Mouse (Mus musculus): ENCODE results near the gene Olfr912. TPM values are rescaled to one million over a fixed set of nuclear protein-coding genes. Genes with fewer than 3 reads are reported as not detected.

Olfr912 gene
- not detected in 2 replicates for polyA plus RNA-seq (2014; fragmentation: Nextera tagmentation; extraction: Ambion mirVana)

DNA sequence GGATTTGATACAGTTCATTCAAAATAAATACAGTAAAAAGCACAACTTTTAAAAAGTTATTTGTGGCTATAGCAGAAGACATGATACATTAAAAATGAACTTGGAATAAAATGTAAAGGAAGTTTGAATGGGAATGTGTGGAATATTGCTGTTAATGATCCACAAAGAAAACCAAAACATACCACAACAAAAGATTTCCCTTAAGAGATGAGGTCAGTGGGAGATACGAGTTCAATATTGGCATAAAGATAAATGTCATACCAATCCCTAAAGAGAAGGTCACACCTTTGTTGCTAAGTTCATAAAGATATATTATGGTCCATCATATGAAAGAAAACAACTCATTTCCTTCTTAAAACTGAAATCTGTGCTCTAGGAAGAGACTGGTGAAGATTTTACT, at the start of gene Olfr912:
Olfr912 (plus strand) TSS at position 301 of the 400 bp plus-strand sequence.
- H3K4me2 ChIP-seq = no peak within 1 kb of the TSS
- no peak within 1 kb of the TSS for H3K27ac ChIP-seq (ENCODE audit: low read depth, low read length)
- ATAC-seq (replicated peaks; ENCODE audit: insufficient number of reproducible peaks, low FRiP score, low TSS enrichment) = no peak
- H3K4me1 ChIP-seq (ENCODE audit: control insufficient read depth, insufficient read depth, low read length) = no peaks in the 10 kb centered on the region
- no peaks in the 10 kb centered on the region for H3K27me3 ChIP-seq (ENCODE audit: control insufficient read depth, insufficient read depth, low read length)
- no peak within 1 kb of the TSS for H3K9ac ChIP-seq (ENCODE audit: low read depth, low read length)
- no peaks in the 10 kb centered on the region for H3K36me3 ChIP-seq (ENCODE audit: control insufficient read depth, insufficient read depth, low read length)
- H3K9me3 ChIP-seq (replicated peaks; ENCODE audit: control insufficient read depth, low read length) = no peaks in the 10 kb centered on the region
- WGBS (ENCODE audit: insufficient replicate concordance) = 76% methylated on average over 1 of the region's 1 CpGs
- no peak within 1 kb of the TSS for H3K4me3 ChIP-seq (ENCODE audit: low read depth, low read length)

GRCm38 (mm10) chr9:38537549-38537948, 42.4 kb upstream of the Olfr912 start, which contains the start of gene Olfr910:
Gene Olfr910, plus strand, starts transcription at chr9:38537849.
- no peaks in the 10 kb centered on the region for H3K36me3 ChIP-seq (ENCODE audit: control insufficient read depth, insufficient read depth, low read length)
- H3K4me1 ChIP-seq (ENCODE audit: control insufficient read depth, insufficient read depth, low read length) = no peaks in the 10 kb centered on the region
- no peak within 1 kb of the TSS for H3K9ac ChIP-seq (ENCODE audit: low read depth, low read length)
- no peaks in the 10 kb centered on the region for H3K9me3 ChIP-seq (replicated peaks; ENCODE audit: control insufficient read depth, low read length)
- ATAC-seq (replicated peaks; ENCODE audit: insufficient number of reproducible peaks, low FRiP score, low TSS enrichment) = no peak
- H3K27me3 ChIP-seq (ENCODE audit: control insufficient read depth, insufficient read depth, low read length) = no peaks in the 10 kb centered on the region
- H3K4me3 ChIP-seq (ENCODE audit: low read depth, low read length) = no peak within 1 kb of the TSS
- WGBS (ENCODE audit: insufficient replicate concordance) = 83% methylated on average over 2 of the region's 2 CpGs
- no peak within 1 kb of the TSS for H3K27ac ChIP-seq (ENCODE audit: low read depth, low read length)
- no peak within 1 kb of the TSS for H3K4me2 ChIP-seq

DNA sequence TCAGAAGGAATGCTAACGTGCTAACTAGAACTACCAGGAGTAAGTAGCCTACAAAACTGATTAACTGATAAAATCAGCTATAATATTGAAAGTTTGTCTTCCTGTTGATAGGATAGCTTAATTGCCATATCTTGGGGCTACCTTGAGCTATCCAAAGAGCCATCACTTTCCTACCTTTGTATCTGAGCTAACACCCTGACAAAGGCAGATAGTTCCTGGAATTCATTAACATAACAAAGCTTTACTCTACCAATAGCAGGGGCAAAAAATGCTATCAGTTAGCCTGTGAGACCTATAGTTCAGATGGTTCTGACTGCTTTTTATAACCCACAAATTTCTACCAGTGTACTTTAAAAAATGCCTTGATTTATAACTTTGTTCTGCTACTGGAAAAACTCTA, 11.1 kb downstream of the Olfr912 start:
- Histone ChIP-seq H3K4me3 (ENCODE audit: low read depth, low read length) (no peak overlapping the region), H3K27ac (ENCODE audit: low read depth, low read length) (no peak overlapping the region), H3K36me3 (ENCODE audit: control insufficient read depth, insufficient read depth, low read length) (no peaks in the 10 kb centered on the region), H3K4me1 (ENCODE audit: control insufficient read depth, insufficient read depth, low read length) (no peaks in the 10 kb centered on the region), H3K4me2 (no peak overlapping the region), H3K9me3 (replicated peaks; ENCODE audit: control insufficient read depth, low read length) (no peaks in the 10 kb centered on the region), H3K27me3 (ENCODE audit: control insufficient read depth, insufficient read depth, low read length) (no peaks in the 10 kb centered on the region), H3K9ac (ENCODE audit: low read depth, low read length) (no peak overlapping the region)
- no peak for ATAC-seq (replicated peaks; ENCODE audit: insufficient number of reproducible peaks, low FRiP score, low TSS enrichment)
- 38% methylated on average over 1 of the region's 1 CpGs for WGBS (ENCODE audit: insufficient replicate concordance)

DNA sequence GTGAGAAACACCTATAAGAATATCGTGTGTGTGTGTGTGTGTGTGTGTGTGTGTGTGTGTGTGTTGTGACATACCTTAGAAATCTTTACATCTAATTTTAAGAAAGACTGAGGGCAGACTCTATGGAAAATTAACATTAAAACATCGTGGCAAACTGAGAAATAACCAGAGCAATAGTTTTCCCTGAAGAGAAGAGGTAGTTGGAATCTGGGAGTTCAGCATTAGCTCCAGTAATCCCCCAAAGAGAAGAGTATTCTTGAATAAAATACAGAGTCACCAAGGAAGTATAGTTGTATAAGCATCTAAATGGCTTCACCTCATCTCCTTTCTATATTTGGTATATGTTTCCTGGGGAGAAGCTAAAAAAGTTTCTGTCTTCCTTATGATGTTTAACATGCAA, 12.5 kb downstream of the Olfr912 start, which contains the start of gene Olfr913:
Olfr913 (plus strand) TSS at position 301 of the 400 bp plus-strand sequence.
- 49% methylated on average over 2 of the region's 2 CpGs for WGBS (ENCODE audit: insufficient replicate concordance)
- no peak within 1 kb of the TSS for H3K9ac ChIP-seq (ENCODE audit: low read depth, low read length)
- H3K27me3 ChIP-seq (ENCODE audit: control insufficient read depth, insufficient read depth, low read length) = no peaks in the 10 kb centered on the region
- no peak within 1 kb of the TSS for H3K4me3 ChIP-seq (ENCODE audit: low read depth, low read length)
- H3K9me3 ChIP-seq (replicated peaks; ENCODE audit: control insufficient read depth, low read length) = no peaks in the 10 kb centered on the region
- no peak for ATAC-seq (replicated peaks; ENCODE audit: insufficient number of reproducible peaks, low FRiP score, low TSS enrichment)
- no peaks in the 10 kb centered on the region for H3K36me3 ChIP-seq (ENCODE audit: control insufficient read depth, insufficient read depth, low read length)
- H3K27ac ChIP-seq (ENCODE audit: low read depth, low read length) = no peak within 1 kb of the TSS
- no peak within 1 kb of the TSS for H3K4me2 ChIP-seq
- no peaks in the 10 kb centered on the region for H3K4me1 ChIP-seq (ENCODE audit: control insufficient read depth, insufficient read depth, low read length)

- no peaks in the 10 kb centered on the region for H3K4me1 ChIP-seq (ENCODE audit: control insufficient read depth, insufficient read depth, low read length)
- no peak within 1 kb of the TSS for H3K4me2 ChIP-seq
- no peak within 1 kb of the TSS for H3K9ac ChIP-seq (ENCODE audit: low read depth, low read length)
- H3K27me3 ChIP-seq (ENCODE audit: control insufficient read depth, insufficient read depth, low read length) = no peaks in the 10 kb centered on the region
- ATAC-seq (replicated peaks; ENCODE audit: insufficient number of reproducible peaks, low FRiP score, low TSS enrichment) = no peak
- no peak within 1 kb of the TSS for H3K4me3 ChIP-seq (ENCODE audit: low read depth, low read length)
- WGBS (ENCODE audit: insufficient replicate concordance) = 56% methylated on average over 2 of the region's 2 CpGs
- H3K36me3 ChIP-seq (ENCODE audit: control insufficient read depth, insufficient read depth, low read length) = no peaks in the 10 kb centered on the region
- H3K9me3 ChIP-seq (replicated peaks; ENCODE audit: control insufficient read depth, low read length) = no peaks in the 10 kb centered on the region
- H3K27ac ChIP-seq (ENCODE audit: low read depth, low read length) = no peak within 1 kb of the TSS
Observed at GRCm38 (mm10) chr9:38604802-38605201, 24.8 kb downstream of the Olfr912 start, which contains the start of gene Olfr914. Gene Olfr914, plus strand, starts transcription at chr9:38605102.

GRCm38 (mm10) chr9:38632406-38632805, 52.4 kb downstream of the Olfr912 start:
- H3K27me3 ChIP-seq (ENCODE audit: control insufficient read depth, insufficient read depth, low read length) = no peaks in the 10 kb centered on the region
- no peaks in the 10 kb centered on the region for H3K36me3 ChIP-seq (ENCODE audit: control insufficient read depth, insufficient read depth, low read length)
- no peak overlapping the region for H3K4me3 ChIP-seq (ENCODE audit: low read depth, low read length)
- no peak overlapping the region for H3K27ac ChIP-seq (ENCODE audit: low read depth, low read length)
- no peaks in the 10 kb centered on the region for H3K9me3 ChIP-seq (replicated peaks; ENCODE audit: control insufficient read depth, low read length)
- no peaks in the 10 kb centered on the region for H3K4me1 ChIP-seq (ENCODE audit: control insufficient read depth, insufficient read depth, low read length)
- WGBS (ENCODE audit: insufficient replicate concordance) = 76% methylated on average over 4 of the region's 4 CpGs
- H3K4me2 ChIP-seq = no peak overlapping the region
- no peak for ATAC-seq (replicated peaks; ENCODE audit: insufficient number of reproducible peaks, low FRiP score, low TSS enrichment)
- H3K9ac ChIP-seq (ENCODE audit: low read depth, low read length) = no peak overlapping the region

Other genes with a start within 250 kb of the Olfr912 start
- not detected in 2 replicates for gene Olfr898, start 231.8 kb upstream of the Olfr912 start, polyA plus RNA-seq (2014; fragmentation: Nextera tagmentation; extraction: Ambion mirVana)
- gene Olfr250, start 213.3 kb upstream of the Olfr912 start, polyA plus RNA-seq (2014; fragmentation: Nextera tagmentation; extraction: Ambion mirVana) = not detected in 2 replicates
- not detected in 2 replicates for gene Olfr251, start 203.1 kb upstream of the Olfr912 start, polyA plus RNA-seq (2014; fragmentation: Nextera tagmentation; extraction: Ambion mirVana)
- gene Olfr147, start 178.5 kb upstream of the Olfr912 start, polyA plus RNA-seq (2014; fragmentation: Nextera tagmentation; extraction: Ambion mirVana) = not detected in 2 replicates
- not detected in 2 replicates for gene Olfr901, start 150.7 kb upstream of the Olfr912 start, polyA plus RNA-seq (2014; fragmentation: Nextera tagmentation; extraction: Ambion mirVana)
- gene Olfr902, start 132.5 kb upstream of the Olfr912 start, polyA plus RNA-seq (2014; fragmentation: Nextera tagmentation; extraction: Ambion mirVana) = not detected in 2 replicates
- gene Olfr904, start 117.0 kb upstream of the Olfr912 start, polyA plus RNA-seq (2014; fragmentation: Nextera tagmentation; extraction: Ambion mirVana) = not detected in 2 replicates
- not detected in 2 replicates for gene Olfr905, start 109.1 kb upstream of the Olfr912 start, polyA plus RNA-seq (2014; fragmentation: Nextera tagmentation; extraction: Ambion mirVana)
- not detected in 2 replicates for gene Olfr906, start 93.1 kb upstream of the Olfr912 start, polyA plus RNA-seq (2014; fragmentation: Nextera tagmentation; extraction: Ambion mirVana)
- not detected in 2 replicates for gene Olfr907, start 84.4 kb upstream of the Olfr912 start, polyA plus RNA-seq (2014; fragmentation: Nextera tagmentation; extraction: Ambion mirVana)
- not detected in 2 replicates for gene Olfr911-ps1, start 58.6 kb upstream of the Olfr912 start, polyA plus RNA-seq (2014; fragmentation: Nextera tagmentation; extraction: Ambion mirVana)
- gene Olfr910, start 42.3 kb upstream of the Olfr912 start, polyA plus RNA-seq (2014; fragmentation: Nextera tagmentation; extraction: Ambion mirVana) = not detected in 2 replicates
- gene Olfr913, start 12.6 kb downstream of the Olfr912 start, polyA plus RNA-seq (2014; fragmentation: Nextera tagmentation; extraction: Ambion mirVana) = not detected in 2 replicates
- gene Olfr914, start 24.9 kb downstream of the Olfr912 start, polyA plus RNA-seq (2014; fragmentation: Nextera tagmentation; extraction: Ambion mirVana) = not detected in 2 replicates
- gene Olfr916, start 79.7 kb downstream of the Olfr912 start, polyA plus RNA-seq (2014; fragmentation: Nextera tagmentation; extraction: Ambion mirVana) = not detected in 2 replicates
- gene Olfr917, start 85.7 kb downstream of the Olfr912 start, polyA plus RNA-seq (2014; fragmentation: Nextera tagmentation; extraction: Ambion mirVana) = not detected in 2 replicates
- gene Olfr918, start 94.4 kb downstream of the Olfr912 start, polyA plus RNA-seq (2014; fragmentation: Nextera tagmentation; extraction: Ambion mirVana) = not detected in 2 replicates
- gene Olfr919, start 123.5 kb downstream of the Olfr912 start, polyA plus RNA-seq (2014; fragmentation: Nextera tagmentation; extraction: Ambion mirVana) = not detected in 2 replicates
- gene Vwa5a, start 138.1 kb downstream of the Olfr912 start, polyA plus RNA-seq (2014; fragmentation: Nextera tagmentation; extraction: Ambion mirVana) = 19.0 and 22.5 TPM in 2 replicates
- 0.03 TPM in 1 of 2 replicates, not detected in the other for gene Olfr920, start 172.1 kb downstream of the Olfr912 start, polyA plus RNA-seq (2014; fragmentation: Nextera tagmentation; extraction: Ambion mirVana)
- not detected in 2 replicates for gene Olfr921, start 192.9 kb downstream of the Olfr912 start, polyA plus RNA-seq (2014; fragmentation: Nextera tagmentation; extraction: Ambion mirVana)
- not detected in 2 replicates for gene Olfr922, start 234.4 kb downstream of the Olfr912 start, polyA plus RNA-seq (2014; fragmentation: Nextera tagmentation; extraction: Ambion mirVana)
- not detected in 2 replicates for gene Olfr923, start 246.4 kb downstream of the Olfr912 start, polyA plus RNA-seq (2014; fragmentation: Nextera tagmentation; extraction: Ambion mirVana)